In genomic region chr10:116435455-116435854, GRCm38 (mm10) we compare ENCODE assay signal across 15 mouse cellular contexts. TPM values are rescaled to one million over a fixed set of nuclear protein-coding genes. Genes with fewer than 3 reads are reported as not detected.
"Had no signal": no experiment of that assay in that cellular context is flagged by ENCODE, and none has a peak within 500 bp of the region (broad histone marks: within the 10 kb centered on the region; RNA-seq: fewer than 3 reads in every experiment).

No protein-coding gene starts in this region.

- H3K4me3 ChIP-seq: intestine, embryonic 15.5 days; limb, embryonic 12.5 days; liver, embryonic 13.5 days; megakaryocyte, embryonic 14.5 days; midbrain, embryonic 15.5 days; neural tube, embryonic 12.5 days had no signal

- H3K27ac ChIP-seq: intestine, embryonic 15.5 days; limb, embryonic 12.5 days; liver, embryonic 13.5 days; macrophage; midbrain, embryonic 15.5 days; neural tube, embryonic 12.5 days had no signal

- H3K4me1 ChIP-seq: intestine, embryonic 15.5 days; liver, embryonic 13.5 days; megakaryocyte, embryonic 14.5 days; midbrain, embryonic 15.5 days; neural tube, embryonic 12.5 days had no signal

- DNase-seq: kidney, adult 18-20 months; kidney, postnatal 10 days; kidney, postnatal 4 days; liver; liver, embryonic 13.5 days; liver, postnatal 0 days; thymus, postnatal 4 days had no signal

- H3K9me3 ChIP-seq: intestine, embryonic 15.5 days; midbrain, embryonic 15.5 days had no signal

- H3K36me3 ChIP-seq: intestine, embryonic 15.5 days; liver, embryonic 13.5 days; midbrain, embryonic 15.5 days had no signal

- ATAC-seq: intestine, embryonic 15.5 days; liver, postnatal 0 days; midbrain, embryonic 15.5 days had no signal

- H3K27me3 ChIP-seq: intestine, embryonic 15.5 days; limb, embryonic 12.5 days; liver, embryonic 13.5 days; megakaryocyte, embryonic 14.5 days; midbrain, embryonic 15.5 days; neural tube, embryonic 12.5 days had no signal

- H3K4me2 ChIP-seq: intestine, embryonic 15.5 days; limb, embryonic 12.5 days; liver, embryonic 13.5 days; midbrain, embryonic 11.5 days; midbrain, embryonic 15.5 days; neural tube, embryonic 12.5 days had no signal

- H3K9ac ChIP-seq: intestine, embryonic 15.5 days; limb, embryonic 12.5 days; liver, embryonic 13.5 days; liver, postnatal 0 days; midbrain, embryonic 15.5 days; neural tube, embryonic 12.5 days had no signal

RNA-seq across cellular contexts. Expression of gene Kcnmb4, which starts 38.2 kb away (rescaled TPM):
- total RNA-seq: monocyte, adult 5-6 weeks had no signal
- polyA plus RNA-seq: liver, postnatal 0 days; macrophage had no signal
